Mouse (Mus musculus) forebrain, embryonic 11.5 days (tissue): ENCODE data around the gene Xirp2. TPM values are rescaled to one million over a fixed set of nuclear protein-coding genes. Genes with fewer than 3 reads are reported as not detected.

Experiments
- ATAC-seq: fragments of 200-750 bp; cut with Nextera tagmentation; replicated peaks from 2 replicates; pipeline ENCODE4 v1.8.0; 2017; ENCODE audit warnings: moderate TSS enrichment; ENCODE audit not compliant: low FRiP score
- DNase-seq: peaks from one replicate; pipeline ENCODE4 v3.0.0-alpha.2; 2017; ENCODE audit warnings: low spot score
- H3K27ac ChIP-seq: fragments of 300-500 bp; sonication (generic); 2 replicates; pipeline ENCODE4 v1.5.1; 2014; ENCODE audit warnings: low read depth, low read length
- H3K27me3 ChIP-seq: fragments of 300-500 bp; sonication (generic); 2 replicates; pipeline ENCODE4 v1.6.1; 2014; ENCODE audit warnings: mild to moderate bottlenecking, low read length, mixed read lengths; ENCODE audit not compliant: control insufficient read depth, insufficient read depth
- H3K36me3 ChIP-seq: fragments of 300-500 bp; sonication (generic); 2 replicates; pipeline ENCODE4 v1.6.1; 2014; ENCODE audit warnings: mild to moderate bottlenecking, low read length, moderate library complexity, mixed read lengths; ENCODE audit not compliant: control insufficient read depth, insufficient read depth
- H3K4me1 ChIP-seq: fragments of 300-500 bp; sonication (generic); replicated peaks from 2 replicates; pipeline ENCODE4 v1.6.1; 2014; ENCODE audit warnings: low read length, mixed read lengths; ENCODE audit not compliant: control insufficient read depth, insufficient read depth
- H3K4me2 ChIP-seq: fragments of 300-500 bp; sonication (generic); 2 replicates; pipeline ENCODE4 v1.6.1; 2014; ENCODE audit warnings: low read depth, mild to moderate bottlenecking, low read length, moderate library complexity, mixed read lengths; ENCODE audit not compliant: severe bottlenecking
- H3K4me3 ChIP-seq: fragments of 300-500 bp; sonication (generic); 2 replicates; pipeline ENCODE4 v1.5.1; 2014; ENCODE audit warnings: low read depth, low read length
- H3K9ac ChIP-seq: fragments of 300-500 bp; sonication (generic); 2 replicates; pipeline ENCODE4 v1.6.1; 2014; ENCODE audit warnings: low read length
- H3K9me3 ChIP-seq: fragments of 300-500 bp; sonication (generic); 2 replicates; pipeline ENCODE4 v1.6.1; 2016; ENCODE audit warnings: low read length, mixed read lengths; ENCODE audit not compliant: control insufficient read depth
- WGBS: fragments of 180-500 bp; shearing (Covaris S2); extraction: QIAGEN DNeasy Blood & Tissue Kit; methylation state at CpG from one replicate; pipeline ENCODE4 v1.1.7; 2014; 5-methylcytosine and 5-hydroxymethylcytosine counted together
- polyA plus RNA-seq: library from polyadenylated mRNA; unstranded; fragments of >200 nt; fragmentation: Nextera tagmentation; extraction: Ambion mirVana; gene quantifications from 2 replicates; pipeline ENCODE4 v1.2.1, GENCODE M21; 2014

The Xirp2 gene
- polyA plus RNA-seq, 1 experiment from 2014 or later, result not detected

DNA sequence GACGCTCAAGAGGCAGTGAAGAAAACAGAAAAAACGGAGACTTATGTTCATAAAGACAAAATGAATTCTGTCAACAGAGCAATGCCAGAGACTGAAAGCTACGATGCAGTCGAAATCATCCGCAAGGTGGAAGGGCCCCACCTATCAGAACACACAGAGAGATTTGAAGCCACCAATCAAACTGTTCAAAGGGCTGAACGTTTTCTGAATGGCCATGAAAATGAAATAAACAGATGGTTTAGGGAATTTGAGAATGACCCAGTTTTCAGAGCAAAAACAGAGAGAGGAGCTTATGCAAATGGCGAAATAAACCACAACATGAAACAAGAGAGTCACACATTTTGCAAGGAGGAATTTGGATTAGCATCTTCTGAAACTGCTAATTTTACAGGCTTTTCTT lies 70.6 kb downstream of the Xirp2 start:
- DNase-seq (no peak), ATAC-seq (no peak)
- Histone ChIP-seq H3K27ac (no peak overlapping the region), H3K27me3 (no peaks in the 10 kb centered on the region), H3K9me3 (no peaks in the 10 kb centered on the region), H3K4me1 (no peaks in the 10 kb centered on the region), H3K9ac (no peak overlapping the region), H3K36me3 (no peaks in the 10 kb centered on the region), H3K4me3 (no peak overlapping the region), H3K4me2 (no peak overlapping the region)
- WGBS, result 91% methylated on average over 7 of the region's 7 CpGs

DNA sequence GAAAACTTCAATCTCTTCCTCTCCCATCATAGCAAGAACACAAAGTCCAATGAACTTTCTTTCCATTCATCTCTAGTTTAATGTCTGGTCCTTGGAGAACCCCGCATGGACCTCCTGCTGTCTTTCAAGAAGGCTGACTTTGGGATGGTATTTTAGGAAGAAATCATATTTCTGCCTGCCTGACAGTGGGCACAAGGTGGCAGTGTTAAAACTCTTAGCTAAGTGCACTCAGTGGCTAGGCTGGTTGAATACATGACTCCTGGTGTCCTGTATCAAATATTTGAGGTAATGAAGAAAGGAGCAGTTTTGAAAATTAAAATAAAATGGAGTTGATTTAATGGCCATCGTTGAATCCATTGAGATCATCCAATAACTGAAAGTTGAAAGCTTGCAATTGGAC lies 89.5 kb downstream of the Xirp2 start:
- Histone ChIP-seq H3K27ac (no peak overlapping the region), H3K36me3 (no peaks in the 10 kb centered on the region), H3K4me1 (no peaks in the 10 kb centered on the region), H3K4me3 (no peak overlapping the region), H3K27me3 (no peaks in the 10 kb centered on the region), H3K9ac (no peak overlapping the region), H3K9me3 (no peaks in the 10 kb centered on the region), H3K4me2 (no peak overlapping the region)
- DNase-seq (no peak), ATAC-seq (no peak)
- 91% methylated on average over 2 of the region's 2 CpGs for WGBS

DNA sequence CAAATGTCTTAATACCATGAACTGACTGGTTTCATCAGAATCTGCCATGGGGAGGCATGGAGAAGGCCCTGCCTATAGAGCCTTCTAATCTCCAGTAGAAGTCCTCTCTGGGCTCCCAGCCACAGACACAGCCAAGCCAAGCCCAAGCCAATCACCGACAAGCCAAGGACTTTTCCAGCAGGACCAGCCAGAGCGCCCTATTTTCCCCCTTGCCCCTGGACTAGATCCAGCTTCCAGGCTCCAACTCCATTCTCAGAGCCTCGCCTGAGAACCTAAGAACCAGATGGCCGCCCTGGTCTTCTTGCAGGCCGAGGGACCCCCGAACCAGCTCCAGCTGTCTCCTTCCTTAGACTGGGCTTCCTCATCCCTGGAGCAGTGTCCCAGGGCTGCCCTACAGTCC lies 93.6 kb downstream of the Xirp2 start:
- H3K9me3 ChIP-seq, result no peaks in the 10 kb centered on the region
- H3K9ac ChIP-seq, result no peak overlapping the region
- ATAC-seq (no peak), DNase-seq (no peak)
- no peak overlapping the region for H3K4me3 ChIP-seq
- WGBS, result 92% methylated on average over 6 of the region's 6 CpGs
- no peak overlapping the region for H3K27ac ChIP-seq
- no peaks in the 10 kb centered on the region for H3K27me3 ChIP-seq
- H3K4me2 ChIP-seq, result no peak overlapping the region
- no peaks in the 10 kb centered on the region for H3K36me3 ChIP-seq
- no peaks in the 10 kb centered on the region for H3K4me1 ChIP-seq

DNA sequence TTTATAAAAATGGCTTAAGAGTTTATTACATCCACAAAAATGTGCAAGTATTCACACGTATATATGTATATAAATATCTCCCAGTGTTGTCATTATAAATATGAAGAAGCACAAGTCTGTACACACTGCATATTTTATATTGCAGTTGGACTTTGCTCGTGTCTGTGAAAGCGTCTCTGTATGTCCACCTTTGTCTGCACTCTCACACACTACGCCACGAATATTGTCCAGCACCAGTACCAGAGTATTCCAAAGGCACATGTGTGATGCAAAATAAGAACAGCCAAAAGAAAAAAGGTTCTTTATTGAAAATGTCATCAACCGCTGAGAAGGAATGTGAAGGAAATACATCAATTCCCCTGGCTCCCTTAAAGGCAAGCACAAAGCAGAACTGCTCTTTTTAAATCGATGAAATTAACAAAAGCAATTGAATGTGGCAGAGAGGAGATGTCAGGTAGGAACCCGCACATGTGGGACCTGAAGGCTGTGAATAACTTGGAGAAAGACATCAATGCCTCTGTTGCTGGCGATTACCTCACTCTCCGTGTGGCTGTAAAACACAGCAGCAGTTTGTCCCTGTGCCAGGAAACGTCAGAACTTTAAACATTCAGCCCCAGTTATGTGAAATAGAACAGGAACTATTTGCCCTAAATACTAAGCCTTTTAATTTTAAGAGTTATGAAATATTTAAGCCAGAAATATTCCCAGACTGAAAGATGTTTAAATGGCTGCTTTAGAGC lies 96.3 kb downstream of the Xirp2 start:
- Histone ChIP-seq H3K9ac (no peak overlapping the region), H3K9me3 (no peaks in the 10 kb centered on the region), H3K27me3 (no peaks in the 10 kb centered on the region), H3K4me2 (no peak overlapping the region), H3K4me3 (no peak overlapping the region), H3K27ac (no peak overlapping the region), H3K36me3 (no peaks in the 10 kb centered on the region), H3K4me1 (no peaks in the 10 kb centered on the region)
- WGBS, result 71% methylated on average over 11 of the region's 11 CpGs
- DNase-seq (no peak), ATAC-seq (no peak)

DNA sequence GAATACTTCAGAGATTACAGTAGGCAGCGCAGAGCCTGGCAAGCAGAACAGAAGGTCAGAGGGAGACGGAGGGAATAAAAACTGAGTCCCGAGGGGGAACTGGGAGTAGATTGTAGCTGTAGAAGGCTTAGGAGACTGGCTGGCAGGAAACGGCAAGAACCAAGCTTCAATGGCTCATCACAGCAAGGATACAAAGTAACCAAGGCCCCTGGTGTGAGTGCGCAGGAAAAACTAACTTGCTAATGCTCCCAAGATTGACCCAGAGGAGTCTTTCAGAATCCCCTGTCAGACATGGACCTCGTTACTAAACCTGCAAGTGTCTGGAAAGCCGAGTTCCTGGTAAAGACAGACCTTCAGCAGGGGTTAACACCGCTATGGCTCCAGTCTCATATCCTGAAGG lies 98.6 kb downstream of the Xirp2 start:
- ATAC-seq (no peak), DNase-seq (no peak)
- no peaks in the 10 kb centered on the region for H3K4me1 ChIP-seq
- no peaks in the 10 kb centered on the region for H3K9me3 ChIP-seq
- H3K27ac ChIP-seq, result no peak overlapping the region
- no peak overlapping the region for H3K4me2 ChIP-seq
- H3K4me3 ChIP-seq, result no peak overlapping the region
- H3K9ac ChIP-seq, result no peak overlapping the region
- 65% methylated on average over 8 of the region's 8 CpGs for WGBS
- no peaks in the 10 kb centered on the region for H3K27me3 ChIP-seq
- H3K36me3 ChIP-seq, result no peaks in the 10 kb centered on the region

DNA sequence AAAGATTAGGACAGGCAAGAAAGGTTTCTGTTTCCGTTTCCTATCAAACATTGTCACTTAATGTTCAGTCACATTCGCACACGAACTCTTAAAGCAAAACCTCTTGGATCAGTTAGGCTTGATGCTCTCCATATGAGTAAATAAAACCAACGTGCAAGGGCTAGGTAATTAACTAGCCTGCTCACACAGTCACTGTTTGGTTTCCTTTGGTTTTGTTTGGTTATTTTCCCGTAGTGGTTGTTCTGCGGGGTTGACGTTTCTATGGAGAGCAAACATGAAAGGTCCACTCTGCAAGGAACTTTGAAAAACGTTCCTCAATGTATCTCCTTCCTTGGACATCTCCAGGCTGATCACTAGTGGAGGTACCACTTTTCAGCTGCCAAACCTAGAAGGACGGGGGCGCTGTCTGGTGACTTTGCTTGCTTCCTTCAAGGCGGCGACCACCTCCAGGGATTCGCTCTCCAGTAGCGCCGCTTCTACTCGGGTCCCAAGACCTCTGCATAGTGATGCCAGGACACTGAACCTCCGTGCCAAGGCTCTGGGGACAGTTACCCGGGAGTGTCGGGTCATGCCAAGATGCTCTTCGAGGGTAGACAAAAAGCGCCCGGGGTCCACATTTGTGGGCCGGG lies 119.2 kb downstream of the Xirp2 start:
- no peaks in the 10 kb centered on the region for H3K9me3 ChIP-seq
- no peaks in the 10 kb centered on the region for H3K27me3 ChIP-seq
- no peaks in the 10 kb centered on the region for H3K36me3 ChIP-seq
- H3K4me1 ChIP-seq, result no peaks in the 10 kb centered on the region; the same call in 1 of the 2 replicates
- peak overlapping the region; percentile 74 for H3K4me3 ChIP-seq
- 2% methylated on average over 23 of the region's 23 CpGs for WGBS
- ATAC-seq (peak; percentile 86), DNase-seq (no peak)
- H3K27ac ChIP-seq, result peak overlapping the region; percentile 48
- peak overlapping the region; percentile 79 for H3K9ac ChIP-seq
- H3K4me2 ChIP-seq, result peak overlapping the region; percentile 93

DNA sequence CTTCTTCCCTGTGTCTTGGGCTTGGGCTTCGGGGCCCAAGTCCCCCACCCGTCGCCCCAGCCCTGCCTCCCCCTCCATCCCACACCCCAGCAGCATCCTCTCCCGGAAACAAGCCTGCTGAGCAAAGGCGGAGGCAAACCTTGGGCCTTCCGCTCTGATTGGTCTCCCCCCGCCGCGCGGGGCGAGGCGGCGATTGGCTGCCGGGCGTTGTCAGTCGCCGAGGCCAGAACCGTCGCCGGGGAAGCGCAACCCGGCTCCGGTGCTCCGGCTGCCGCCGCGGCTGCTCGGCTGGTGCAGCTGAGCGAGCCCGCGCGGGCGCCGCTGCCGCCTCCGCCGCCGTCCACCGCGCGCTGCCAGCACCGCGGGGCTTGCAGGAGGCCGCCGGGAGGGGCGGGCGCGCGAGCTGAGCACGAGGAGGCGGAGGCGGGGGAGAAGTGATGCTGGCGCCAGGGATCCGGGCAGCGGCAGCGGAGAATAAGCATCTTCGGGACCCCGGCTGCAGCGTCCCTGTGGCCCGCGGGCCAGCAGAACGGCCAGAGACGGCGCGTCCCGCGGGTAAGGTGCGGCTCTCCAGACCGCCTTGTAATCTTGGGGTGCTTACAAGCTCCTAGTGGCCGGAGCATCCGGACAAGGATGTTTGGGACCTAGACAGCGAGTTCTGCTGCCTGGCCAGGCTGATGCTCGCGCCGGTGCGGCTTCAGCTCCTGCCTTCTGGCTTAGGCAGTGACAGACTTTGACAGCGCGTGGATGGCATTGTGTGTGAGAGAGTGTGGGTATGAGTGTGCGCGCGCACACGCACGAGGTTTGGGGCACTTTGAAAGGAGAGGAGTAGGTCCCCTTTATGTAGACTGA lies 119.9 kb downstream of the Xirp2 start, which contains the start of gene B3galt1:
B3galt1 (plus strand) TSS at position 392 of the 852 bp plus-strand sequence.
- ATAC-seq (peak; percentile 97), DNase-seq (peak; percentile 94)
- Histone ChIP-seq H3K9ac (peak within 1 kb of the TSS; percentile 79), H3K27ac (peak within 1 kb of the TSS; percentile 85), H3K4me3 (peak within 1 kb of the TSS; percentile 74), H3K4me1 (no peaks in the 10 kb centered on the region; the same call in 1 of the 2 replicates), H3K4me2 (peak within 1 kb of the TSS; percentile 93), H3K36me3 (no peaks in the 10 kb centered on the region), H3K27me3 (no peaks in the 10 kb centered on the region), H3K9me3 (no peaks in the 10 kb centered on the region)
- WGBS, result under 1% methylated on average over 79 of the region's 83 CpGs

DNA sequence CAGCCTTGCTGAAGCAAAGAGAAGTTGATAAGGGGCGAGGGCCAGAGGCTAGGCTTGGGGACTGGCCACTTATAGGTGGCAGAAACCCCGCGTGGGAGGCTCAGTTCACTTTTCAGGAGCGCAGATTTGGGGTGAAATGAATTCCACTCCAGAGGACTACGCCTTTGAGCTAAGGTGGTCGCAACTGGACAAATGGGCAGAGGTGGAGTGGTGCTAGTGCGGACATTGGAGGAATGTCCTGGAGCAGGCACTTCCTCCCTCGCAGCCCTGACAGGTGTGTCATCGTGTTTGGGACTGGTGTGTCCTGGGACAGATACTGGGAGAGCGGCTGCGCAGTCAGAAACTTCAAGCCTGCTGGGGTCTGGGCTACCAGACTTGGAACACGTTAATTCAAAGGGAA lies 120.8 kb downstream of the Xirp2 start:
- Histone ChIP-seq H3K9me3 (no peaks in the 10 kb centered on the region), H3K9ac (peak overlapping the region; percentile 79), H3K27me3 (no peaks in the 10 kb centered on the region), H3K27ac (no peak overlapping the region), H3K36me3 (no peaks in the 10 kb centered on the region), H3K4me3 (peak overlapping the region; percentile 74), H3K4me2 (peak overlapping the region; percentile 93), H3K4me1 (no peaks in the 10 kb centered on the region; the same call in 1 of the 2 replicates)
- ATAC-seq (no peak), DNase-seq (peak; percentile 59)
- WGBS, result 1% methylated on average over 12 of the region's 12 CpGs
